Mouse (Mus musculus) megakaryocyte, embryonic 14.5 days (primary cell): ENCODE results near the gene Ifnz.

Experiments
- FLI1 ChIP-seq: IDR thresholded peaks from 2 replicates; pipeline ENCODE4 v1.6.1; 2012; ENCODE audit warnings: low read length, inconsistent platforms, mixed read lengths
- GATA1 ChIP-seq: IDR thresholded peaks from 3 replicates; pipeline ENCODE4 v1.6.1; 2012; ENCODE audit warnings: mixed read lengths, low read length, inconsistent platforms, borderline replicate concordance

- TF ChIP-seq GATA1 (no peak), FLI1 (no peak)
These were observed 43.5 kb upstream of the Ifnz start for GRCm38 (mm10) chr4:88738480-88738879.
